Mouse (Mus musculus): ENCODE measurements around the gene Resf1.
"Not testable (repeated sequence)": the region's sequence is repeated elsewhere in the genome, so short reads cannot be mapped to it uniquely, and the experiment has no call there.

GRCm38 (mm10) chr6:149288190-149288589 is 21.0 kb upstream of the Resf1 start:
- TF ChIP-seq POLR2A (IDR thresholded peaks at IDR 0.05; ENCODE audit: insufficient read length, low read depth); POLR2AphosphoS2 (IDR thresholded peaks at IDR 0.05; ENCODE audit: insufficient read length, low read depth); SRF (IDR thresholded peaks at IDR 0.05; ENCODE audit: control insufficient read depth, insufficient read length, low read depth); MAX (IDR thresholded peaks at IDR 0.05; ENCODE audit: low read depth); TCF12 (IDR thresholded peaks at IDR 0.05; ENCODE audit: insufficient read depth, poor library complexity, severe bottlenecking); MYOG (IDR thresholded peaks at IDR 0.05; ENCODE audit: control insufficient read depth in 1 of 3, insufficient read depth in 1 of 3, insufficient read length in 2 of 3, low read depth in 2 of 3); USF1 (IDR thresholded peaks at IDR 0.05; ENCODE audit: low read depth); E2F4 (IDR thresholded peaks at IDR 0.05; ENCODE audit: insufficient read depth); TCF3 (IDR thresholded peaks at IDR 0.05; ENCODE audit: insufficient read length, low read depth): not testable (repeated sequence)
